In the genomic region with DNA sequence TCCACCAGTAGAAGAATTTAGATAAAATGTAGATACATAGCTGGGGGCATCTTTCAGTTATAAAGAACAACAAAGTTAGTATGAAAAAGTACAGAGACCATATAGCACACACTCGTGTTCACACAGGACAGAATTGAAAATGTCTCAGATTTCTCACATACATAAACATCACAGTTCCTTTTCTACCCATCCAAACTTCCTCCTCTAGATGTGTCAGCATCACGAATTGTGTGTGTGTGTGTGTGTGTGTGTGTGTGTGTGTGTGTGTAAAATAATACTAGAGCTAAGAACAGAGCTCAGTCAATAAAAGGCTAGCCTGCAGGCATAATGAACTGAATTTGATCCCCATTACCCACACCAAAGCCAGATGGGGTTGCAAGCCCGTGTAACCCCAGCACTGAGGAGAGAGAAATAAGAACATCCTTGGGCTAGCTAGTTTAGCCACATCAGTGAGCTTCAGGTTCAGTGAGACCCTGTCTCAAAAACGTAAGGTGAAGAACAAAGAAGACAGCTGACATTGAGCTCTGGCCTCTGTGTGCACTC, we compare ENCODE assay signal across 31 mouse cellular contexts. TPM values are rescaled to one million over a fixed set of nuclear protein-coding genes. Genes with fewer than 3 reads are reported as not detected.
A peak's percentile ranks its signal among the peaks of the same experiment; 100 is the strongest.
DNase-seq lines count a peak whose midpoint lies in the region; ATAC-seq lines count a peak whose summit lies in the region.
"Had no signal": no experiment of that assay in that cellular context is flagged by ENCODE, and none has a peak within 500 bp of the region (broad histone marks: within the 10 kb centered on the region; RNA-seq: fewer than 3 reads in every experiment).

No protein-coding gene starts in this region.

- H3K36me3 ChIP-seq in limb, embryonic 12.5 days = no peaks in the 10 kb centered on the region
- no peaks in the 10 kb centered on the region for H3K36me3 ChIP-seq in limb, embryonic 10.5 days
- H3K36me3 ChIP-seq: embryonic facial prominence, embryonic 12.5 days; forebrain, embryonic 12.5 days; forebrain, embryonic 15.5 days; G1E; heart, embryonic 12.5 days; heart, embryonic 15.5 days; hindbrain, embryonic 10.5 days; hindbrain, embryonic 13.5 days had no signal

- H3K4me1 ChIP-seq in limb, embryonic 12.5 days (replicated peaks) = peaks cover 16% of the 10 kb centered on the region
- peaks cover 20% of the 10 kb centered on the region for H3K4me1 ChIP-seq in limb, embryonic 10.5 days
- H3K4me1 ChIP-seq: forebrain, embryonic 12.5 days; forebrain, embryonic 15.5 days; heart, embryonic 12.5 days; heart, embryonic 15.5 days; hindbrain, embryonic 10.5 days; hindbrain, embryonic 13.5 days had no signal

- 0 out of 2 replicates have a peak overlapping the region, but pooled peaks have one; percentile 4 for H3K4me2 ChIP-seq in limb, embryonic 12.5 days
- H3K4me2 ChIP-seq: embryonic facial prominence, embryonic 12.5 days; forebrain, embryonic 12.5 days; forebrain, embryonic 15.5 days; heart, embryonic 12.5 days; heart, embryonic 15.5 days; hindbrain, embryonic 13.5 days had no signal

- 25% methylated on average over 4 of the region's 4 CpGs for WGBS in limb, embryonic 12.5 days
- 68% methylated on average over 4 of the region's 4 CpGs for WGBS in limb, embryonic 10.5 days

- H3K9ac ChIP-seq in limb, embryonic 12.5 days (replicated peaks) = no peak overlapping the region
- H3K9ac ChIP-seq: embryonic facial prominence, embryonic 12.5 days; forebrain, embryonic 12.5 days; forebrain, embryonic 15.5 days; heart, embryonic 12.5 days; heart, embryonic 15.5 days; hindbrain, embryonic 13.5 days had no signal

- peak; percentile 31; the same call in 1 of the 2 replicates for ATAC-seq in limb, embryonic 12.5 days (ENCODE audit: insufficient number of reproducible peaks, insufficient read depth, low FRiP score, low TSS enrichment, low read depth)
- ATAC-seq in megakaryocyte, adult 5-6 weeks (ENCODE audit: poor library complexity, severe bottlenecking) = peak; percentile 41; the same call in 1 of the 2 replicates
- ATAC-seq in frontal cortex, adult (ENCODE audit: low TSS enrichment) = no peak
- ATAC-seq: forebrain, embryonic 15.5 days; hindbrain, embryonic 16.5 days; Patski had no signal

- H3K9me3 ChIP-seq in limb, embryonic 12.5 days = no peaks in the 10 kb centered on the region
- no peaks in the 10 kb centered on the region for H3K9me3 ChIP-seq in limb, embryonic 10.5 days (replicated peaks)
- H3K9me3 ChIP-seq: embryonic facial prominence, embryonic 12.5 days; forebrain, embryonic 12.5 days; forebrain, embryonic 15.5 days; G1E; heart, embryonic 12.5 days; heart, embryonic 15.5 days; hindbrain, embryonic 10.5 days; hindbrain, embryonic 13.5 days had no signal

- H3K27ac ChIP-seq in limb, embryonic 12.5 days = no peak overlapping the region
- H3K27ac ChIP-seq in limb, embryonic 10.5 days = no peak overlapping the region
- H3K27ac ChIP-seq: embryonic facial prominence, embryonic 12.5 days; forebrain, embryonic 12.5 days; forebrain, embryonic 15.5 days; heart, embryonic 15.5 days; hindbrain, embryonic 10.5 days; hindbrain, embryonic 13.5 days had no signal

- H3K4me3 ChIP-seq in limb, embryonic 12.5 days (replicated peaks) = no peak overlapping the region
- H3K4me3 ChIP-seq in limb, embryonic 10.5 days = no peak overlapping the region
- H3K4me3 ChIP-seq: embryonic facial prominence, embryonic 12.5 days; erythroblast, embryonic 14.5 days; forebrain, embryonic 12.5 days; forebrain, embryonic 15.5 days; heart, embryonic 12.5 days; heart, embryonic 15.5 days; hindbrain, embryonic 10.5 days; hindbrain, embryonic 13.5 days had no signal

- DNase-seq in limb, embryonic 10.5 days (ENCODE audit: low spot score) = no peak
- DNase-seq in forelimb bud, embryonic 11.5 days (ENCODE audit: low read depth, low spot score) = peak; percentile 54
- no peak for DNase-seq in adrenal gland, postnatal 36 days
- DNase-seq in urinary bladder, postnatal 14 days (ENCODE audit: low spot score) = no peak
- DNase-seq: adrenal gland, adult 2 months; adrenal gland, postnatal 14 days; B cell, adult 2 months; cerebellum, adult 11-12 months; cerebellum, adult 8-10 months; cerebellum, postnatal 10 days; cerebellum, postnatal 36 days; embryo, embryonic 11 days; gastrocnemius, postnatal 25 days; heart, adult 18-20 months; heart, postnatal 10 days; heart, postnatal 36 days had no signal

- H3K27me3 ChIP-seq in limb, embryonic 12.5 days = no peaks in the 10 kb centered on the region
- no peaks in the 10 kb centered on the region for H3K27me3 ChIP-seq in limb, embryonic 10.5 days (ENCODE audit: low read depth, poor library complexity, severe bottlenecking)
- H3K27me3 ChIP-seq: CH12.LX; embryonic facial prominence, embryonic 12.5 days; forebrain, embryonic 12.5 days; forebrain, embryonic 15.5 days; heart, embryonic 12.5 days; heart, embryonic 15.5 days; hindbrain, embryonic 13.5 days had no signal

RNA-seq across cellular contexts. Expression of gene Itga8, which starts 22.6 kb away (rescaled TPM):
- 16.1 and 17.1 TPM in 2 replicates for polyA plus RNA-seq in limb, embryonic 12.5 days (2016; fragmentation: Nextera tagmentation; extraction: Ambion mirVana)
- 8.0 and 9.7 TPM in 2 replicates for polyA plus RNA-seq in limb, embryonic 10.5 days (2016; fragmentation: Nextera tagmentation; extraction: Ambion mirVana)
- 8.3 and 11.4 TPM in 2 replicates for total RNA-seq in megakaryocyte, adult 5-6 weeks (2015)
- 8.9 and 15.0 TPM in 2 replicates for total RNA-seq in megakaryocyte, adult 5-6 weeks (2017)
- 10 to 100 TPM; 20.8 to 24.1 TPM for total RNA-seq in adrenal gland, postnatal 36 days (2021)
- polyA plus RNA-seq: erythroblast, embryonic 14.5 days; G1E; Patski had no signal
